In the genomic region with DNA sequence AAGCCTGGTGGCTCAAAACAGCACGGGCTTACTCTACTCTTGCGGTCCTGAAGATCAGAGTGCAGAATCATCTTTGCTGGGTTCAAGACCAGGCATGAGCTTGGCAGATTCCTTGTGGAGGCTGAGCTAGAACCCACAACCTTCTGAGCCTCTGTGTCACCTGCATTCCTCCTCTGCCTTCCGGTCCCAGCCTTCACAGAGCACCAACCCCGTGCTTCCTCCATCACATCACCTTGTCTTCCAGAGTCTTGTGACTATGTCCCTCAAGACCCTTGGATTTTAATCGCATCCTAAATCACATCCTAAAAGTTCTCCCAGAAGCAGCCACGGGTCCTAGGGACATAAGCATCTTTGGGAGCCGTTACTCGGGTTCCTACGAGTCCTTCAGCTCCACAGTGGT, we compare ENCODE assay signal across 40 mouse cellular contexts. TPM values are rescaled to one million over a fixed set of nuclear protein-coding genes. Genes with fewer than 3 reads are reported as not detected.
"Had no signal": no experiment of that assay in that cellular context is flagged by ENCODE, and none has a peak within 500 bp of the region (broad histone marks: within the 10 kb centered on the region; RNA-seq: fewer than 3 reads in every experiment).

No protein-coding gene starts in this region.

- H3K9ac ChIP-seq: heart, embryonic 12.5 days; heart, embryonic 13.5 days; heart, embryonic 15.5 days; hindbrain, embryonic 12.5 days; hindbrain, embryonic 13.5 days; hindbrain, embryonic 14.5 days; hindbrain, embryonic 15.5 days; intestine, embryonic 15.5 days; kidney, embryonic 15.5 days had no signal

- ATAC-seq: hindbrain, embryonic 16.5 days; hindbrain, postnatal 0 days; inflammation-experienced regulatory T-cells, adult 6 months; intestine, embryonic 15.5 days; intestine, embryonic 16.5 days; intestine, postnatal 0 days had no signal

- H3K27ac ChIP-seq: heart, embryonic 10.5 days; heart, embryonic 13.5 days; heart, embryonic 15.5 days; hindbrain, embryonic 10.5 days; hindbrain, embryonic 12.5 days; hindbrain, embryonic 13.5 days; hindbrain, embryonic 14.5 days; hindbrain, embryonic 15.5 days; hindbrain, postnatal 0 days; intestine, embryonic 15.5 days; kidney, embryonic 15.5 days; kidney, postnatal 0 days; layer of hippocampus, adult 2 months had no signal

- H3K4me2 ChIP-seq: heart, embryonic 11.5 days; heart, embryonic 12.5 days; heart, embryonic 13.5 days; heart, embryonic 15.5 days; hindbrain, embryonic 12.5 days; hindbrain, embryonic 13.5 days; hindbrain, embryonic 14.5 days; hindbrain, embryonic 15.5 days; intestine, embryonic 15.5 days; kidney, embryonic 15.5 days had no signal

- H3K4me1 ChIP-seq: heart, embryonic 10.5 days; heart, embryonic 12.5 days; heart, embryonic 13.5 days; heart, embryonic 15.5 days; hindbrain, embryonic 10.5 days; hindbrain, embryonic 12.5 days; hindbrain, embryonic 13.5 days; hindbrain, embryonic 15.5 days; intestine, embryonic 15.5 days; kidney, embryonic 15.5 days had no signal

- DNase-seq: heart, postnatal 10 days; heart, postnatal 14 days; heart, postnatal 36 days; heart, postnatal 4 days; kidney, adult 11 months; kidney, adult 18-20 months; kidney, adult 2 months; kidney, adult 8-10 months; kidney, adult 9 months; kidney, postnatal 10 days; kidney, postnatal 14 days; kidney, postnatal 25 days; kidney, postnatal 36 days; kidney, postnatal 4 days; layer of hippocampus, adult 9-11 months; layer of hippocampus, postnatal 36 days had no signal

- H3K27me3 ChIP-seq: heart, embryonic 12.5 days; heart, embryonic 13.5 days; heart, embryonic 15.5 days; hindbrain, embryonic 12.5 days; hindbrain, embryonic 13.5 days; hindbrain, embryonic 15.5 days; intestine, embryonic 15.5 days; kidney, embryonic 15.5 days had no signal

- H3K36me3 ChIP-seq: heart, embryonic 10.5 days; heart, embryonic 12.5 days; heart, embryonic 13.5 days; heart, embryonic 15.5 days; hindbrain, embryonic 10.5 days; hindbrain, embryonic 12.5 days; hindbrain, embryonic 13.5 days; hindbrain, embryonic 15.5 days; intestine, embryonic 15.5 days; kidney, embryonic 15.5 days had no signal

- H3K9me3 ChIP-seq: heart, embryonic 10.5 days; heart, embryonic 12.5 days; heart, embryonic 13.5 days; heart, embryonic 15.5 days; hindbrain, embryonic 10.5 days; hindbrain, embryonic 12.5 days; hindbrain, embryonic 13.5 days; hindbrain, embryonic 15.5 days; intestine, embryonic 15.5 days; kidney, embryonic 15.5 days had no signal

- H3K4me3 ChIP-seq: heart, embryonic 10.5 days; heart, embryonic 12.5 days; heart, embryonic 13.5 days; heart, embryonic 15.5 days; hindbrain, embryonic 10.5 days; hindbrain, embryonic 12.5 days; hindbrain, embryonic 13.5 days; hindbrain, embryonic 15.5 days; intestine, embryonic 15.5 days; kidney, embryonic 15.5 days; layer of hippocampus, adult 2 months had no signal

RNA-seq across cellular contexts. Expression of a gene that starts 12.6 kb away (rescaled TPM):
- polyA plus RNA-seq: heart, embryonic 10.5 days; heart, embryonic 11.5 days; heart, embryonic 12.5 days; heart, embryonic 13.5 days; heart, embryonic 14.5 days; heart, embryonic 16.5 days; hindbrain, embryonic 10.5 days; hindbrain, embryonic 11.5 days; hindbrain, embryonic 13.5 days; inflammation-experienced regulatory T-cells, adult 6 months; intestine, embryonic 15.5 days; intestine, embryonic 16.5 days had no signal

RNA-seq across cellular contexts. Expression of a gene that starts 19.7 kb away (rescaled TPM):
- polyA plus RNA-seq: heart, embryonic 11.5 days; heart, postnatal 0 days; hindbrain, embryonic 10.5 days; inflammation-experienced regulatory T-cells, adult 6 months; large intestine, adult 2 months had no signal
